Mouse (Mus musculus) naive thymus-derived CD4-positive, alpha-beta T cell, adult 2 months (primary cell): ENCODE data around the gene Ubiad1.
A peak's percentile ranks its signal among the peaks of the same experiment; 100 is the strongest.

ENCODE experiments used
- DNase-seq: peaks from one replicate; pipeline ENCODE4 v3.0.0-alpha.2; 2011; ENCODE audit warnings: low read depth

The Ubiad1 gene

DNA sequence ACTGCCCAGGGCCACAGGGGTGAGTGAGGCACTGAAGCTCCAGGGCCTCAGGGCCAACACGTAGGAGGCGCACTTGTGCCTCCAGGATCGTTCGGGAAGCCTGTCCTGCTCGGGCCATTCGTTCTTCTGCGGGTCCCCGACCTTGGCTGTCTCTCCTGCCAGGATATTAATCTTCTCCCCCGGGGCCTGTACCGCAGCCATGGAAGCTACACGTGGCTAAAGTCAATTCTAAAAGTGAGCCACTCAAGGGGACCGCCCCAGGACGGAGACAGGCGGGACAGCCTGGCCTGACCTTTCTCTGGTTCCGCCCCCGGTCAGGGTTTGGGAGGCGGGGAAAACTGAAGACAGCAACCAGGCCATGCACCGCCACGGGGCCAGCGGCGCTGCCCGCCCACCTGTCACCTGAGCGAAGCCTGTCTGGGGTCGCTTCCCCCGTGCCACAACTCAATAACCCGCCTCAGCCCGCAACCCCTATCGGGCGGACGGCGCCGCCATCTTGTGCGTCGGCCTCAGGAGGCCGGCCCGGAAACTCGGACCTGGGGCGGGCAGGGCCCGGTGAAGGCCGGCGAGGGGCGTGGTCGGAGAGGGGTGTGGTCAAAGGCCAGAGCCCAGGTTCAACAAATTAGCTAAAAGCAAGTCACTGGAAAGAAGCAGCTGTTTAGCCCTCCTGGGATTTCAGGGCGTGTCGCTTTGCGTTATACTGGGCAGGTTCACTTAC lies at the start of gene Ubiad1:
Gene Ubiad1 (minus strand): TSS at position 522 of the 718 bp plus-strand sequence.
- DNase-seq = peak; percentile 71

DNA sequence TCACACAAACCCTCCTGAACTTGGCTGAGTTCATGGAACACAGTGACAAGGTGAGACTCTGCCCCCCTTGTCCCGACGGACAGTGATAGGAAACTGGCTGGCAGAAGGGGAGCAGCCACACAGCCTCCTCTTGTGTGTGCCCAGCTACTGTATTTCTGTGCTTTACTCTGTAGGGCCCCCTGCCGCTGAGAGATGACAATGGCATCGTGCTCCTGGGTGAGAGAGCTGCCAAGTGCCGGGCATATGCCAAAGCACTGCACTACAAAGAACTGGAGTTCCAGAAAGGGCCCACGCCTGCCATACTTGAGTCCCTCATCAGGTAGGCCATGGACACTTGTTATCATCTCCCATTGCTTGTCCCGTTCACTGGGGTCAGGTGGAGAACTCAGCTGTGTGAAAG lies 46.9 kb upstream of the Ubiad1 start:
- DNase-seq = no peak

DNA sequence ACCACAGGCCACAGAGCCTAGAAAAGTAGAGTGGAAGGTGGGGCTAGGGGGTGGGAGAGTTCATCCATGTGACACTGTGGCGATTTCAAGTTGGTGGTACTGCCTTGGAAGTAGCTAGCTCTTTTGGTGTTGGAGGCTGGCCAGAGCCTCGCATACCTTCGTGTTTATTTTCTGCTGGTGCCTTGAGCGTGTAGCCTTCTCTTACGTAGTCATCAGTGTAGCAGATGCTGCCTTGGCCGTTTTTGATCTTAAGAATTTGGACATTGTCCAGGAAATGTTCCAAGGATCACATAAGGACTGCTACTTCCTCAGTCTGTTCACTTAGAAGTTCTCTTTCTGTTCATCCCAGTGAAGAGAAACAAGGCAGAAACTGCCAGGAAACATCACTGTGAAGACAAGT lies 45.9 kb upstream of the Ubiad1 start:
- no peak for DNase-seq

DNA sequence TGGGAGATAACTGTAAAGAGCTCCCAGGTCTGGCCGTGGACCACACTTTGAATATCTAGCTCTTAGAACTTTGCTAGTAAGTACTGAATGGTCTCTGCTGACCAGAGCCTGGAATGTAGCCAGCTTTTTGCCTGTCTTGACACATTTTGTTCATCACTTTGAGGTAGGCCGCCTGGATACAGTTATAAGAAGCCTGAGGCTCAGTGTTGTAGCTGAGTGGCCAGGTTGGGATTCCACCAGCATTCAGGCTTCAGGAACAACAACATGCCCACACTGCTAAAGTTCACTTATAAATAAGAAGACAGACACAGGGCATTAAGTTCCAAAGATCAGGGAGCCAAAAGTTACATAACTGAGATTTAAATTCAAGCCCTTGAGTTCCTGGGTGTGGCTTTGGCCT lies 43.3 kb upstream of the Ubiad1 start:
- DNase-seq = no peak

DNA sequence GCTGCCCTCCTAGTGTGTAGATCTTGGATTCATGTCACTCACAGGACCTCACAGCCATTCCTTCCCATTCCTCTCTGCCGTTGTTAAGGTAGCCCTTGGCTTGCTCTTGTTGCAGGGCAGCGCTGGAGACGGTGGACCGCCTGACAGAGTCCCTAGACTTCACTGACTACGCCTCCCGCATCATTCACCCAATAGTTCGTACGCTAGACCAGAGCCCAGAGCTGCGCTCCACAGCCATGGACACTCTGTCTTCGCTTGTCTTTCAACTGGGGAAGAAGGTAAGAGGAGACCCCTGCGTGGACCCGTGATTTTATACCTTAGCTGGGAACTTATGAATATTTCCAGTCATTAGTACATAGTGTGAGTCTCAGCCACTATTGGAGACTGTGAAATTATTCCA lies 39.9 kb upstream of the Ubiad1 start:
- no peak for DNase-seq

DNA sequence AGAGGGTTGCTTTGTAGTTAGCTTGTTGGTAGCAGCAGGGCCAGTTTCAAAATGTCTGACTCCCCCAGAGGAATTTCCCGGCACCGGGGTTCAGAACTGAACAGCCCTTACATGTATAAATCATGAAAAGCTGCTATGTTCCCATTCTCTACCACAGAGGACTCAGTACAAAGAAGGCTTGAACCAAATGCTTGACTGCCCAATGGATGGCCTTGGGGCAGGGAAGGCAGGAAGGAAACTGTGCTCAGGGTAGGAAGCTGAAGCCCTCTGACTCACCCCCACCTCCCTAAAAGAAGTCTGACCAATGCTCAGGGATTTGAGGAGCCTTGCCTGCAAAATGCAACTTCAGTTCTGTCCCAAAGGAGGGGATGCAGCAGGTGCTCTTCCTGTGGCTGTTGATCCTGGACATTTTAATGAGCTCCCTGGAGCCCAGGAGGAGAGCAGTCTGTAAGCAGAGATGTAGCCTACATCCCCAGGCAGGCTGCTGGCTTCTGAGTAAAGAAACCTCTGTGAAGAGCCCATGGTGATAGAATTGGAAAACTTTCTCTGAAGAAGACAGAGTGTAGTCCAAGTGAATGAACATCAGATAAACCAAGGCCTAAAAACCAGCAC lies 37.1 kb upstream of the Ubiad1 start:
- DNase-seq = no peak

DNA sequence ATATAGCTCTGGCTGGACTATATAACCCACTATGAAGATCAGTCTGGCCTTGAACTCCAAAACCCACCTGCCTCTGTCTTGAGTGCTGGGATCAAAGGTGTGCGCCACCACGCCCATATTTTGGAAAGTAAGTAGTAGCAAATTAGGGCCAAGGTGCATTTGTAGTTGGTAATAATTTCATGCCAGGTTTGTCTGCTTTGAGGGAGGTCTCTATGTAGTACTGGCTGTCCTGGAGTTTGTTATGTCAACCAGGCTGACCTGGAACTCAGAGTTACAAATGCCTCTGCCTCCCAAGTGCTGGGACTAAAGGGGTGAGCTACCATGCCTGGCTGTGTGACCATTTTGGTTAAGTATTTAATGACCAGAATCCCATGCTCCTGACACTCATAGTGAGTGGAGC lies 35.7 kb upstream of the Ubiad1 start:
- no peak for DNase-seq

DNA sequence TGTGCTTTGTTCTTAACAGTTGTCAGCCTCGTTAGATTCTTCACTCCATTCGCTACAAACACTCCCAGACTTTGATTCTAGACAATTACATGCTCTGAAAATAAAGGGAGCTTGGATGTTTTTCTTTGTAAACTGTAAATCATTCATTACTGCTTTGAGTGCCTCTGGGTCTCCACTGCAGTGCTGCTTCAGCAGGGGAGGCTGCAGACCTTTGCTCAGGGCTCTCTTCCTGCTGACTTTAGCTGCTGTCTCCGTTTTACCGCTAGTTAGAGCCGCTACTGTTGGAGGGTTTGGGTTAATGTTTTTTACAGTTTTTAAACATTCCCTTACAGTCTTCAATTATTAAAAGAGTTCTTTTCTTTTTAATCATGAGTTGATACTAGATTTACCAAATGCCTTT lies 28.9 kb upstream of the Ubiad1 start:
- DNase-seq = no peak

DNA sequence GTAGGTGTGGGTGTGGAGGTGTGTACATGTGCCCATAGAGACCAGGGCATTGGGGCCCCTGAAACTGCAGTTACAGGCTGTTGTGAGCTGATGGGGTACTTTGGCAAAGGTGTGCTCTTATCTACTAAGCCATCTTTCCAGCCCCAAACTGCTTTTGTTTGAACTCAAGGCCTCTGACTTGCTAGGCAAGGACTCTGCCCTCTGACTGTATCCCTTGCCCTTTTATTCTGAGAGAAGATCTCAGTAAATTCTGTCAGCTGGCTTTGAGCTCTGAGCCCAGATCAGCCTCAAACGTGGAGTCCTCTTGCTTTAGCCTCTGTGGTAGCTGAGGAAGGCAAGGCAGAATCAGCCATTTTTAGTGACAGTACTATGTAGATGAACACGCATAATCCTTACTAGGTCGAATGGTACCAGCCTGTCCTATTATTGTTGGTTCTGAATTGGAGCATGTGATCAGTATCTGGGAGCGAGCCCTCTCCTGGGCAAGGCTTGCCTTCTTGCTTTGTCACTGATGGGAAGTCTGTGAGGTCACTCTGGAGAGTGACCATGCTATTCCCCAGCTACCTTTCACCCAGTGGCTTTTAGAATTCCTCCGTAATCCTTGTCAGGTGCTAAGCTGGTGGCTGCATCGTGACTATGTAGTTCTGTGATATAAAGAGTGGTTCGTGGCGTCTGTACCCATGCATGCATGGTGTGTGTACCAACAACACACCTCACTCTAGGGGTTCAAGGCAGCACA lies 28.0 kb upstream of the Ubiad1 start:
- DNase-seq = no peak

DNA sequence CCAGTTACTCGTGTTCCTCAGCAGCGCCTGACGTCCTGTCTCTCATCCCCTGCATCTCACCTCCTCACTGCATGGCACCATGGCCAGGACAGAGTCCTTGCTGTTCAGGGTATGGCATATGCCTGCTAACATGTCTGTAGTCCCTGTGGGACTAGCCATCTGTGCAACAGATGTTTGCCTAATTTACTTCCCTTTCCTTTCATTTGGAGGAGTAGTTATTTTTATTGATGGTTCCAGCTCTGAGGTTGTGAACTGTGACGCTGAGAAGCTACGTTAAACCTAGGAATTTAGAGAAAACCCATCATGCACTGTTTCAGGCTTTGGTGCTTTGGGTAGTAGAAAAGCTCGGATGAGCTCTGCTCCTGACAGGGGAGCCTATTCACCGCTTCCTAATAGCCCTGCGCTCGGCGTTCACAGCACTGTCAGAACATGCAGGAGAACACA lies 26.8 kb upstream of the Ubiad1 start:
- DNase-seq = no peak

DNA sequence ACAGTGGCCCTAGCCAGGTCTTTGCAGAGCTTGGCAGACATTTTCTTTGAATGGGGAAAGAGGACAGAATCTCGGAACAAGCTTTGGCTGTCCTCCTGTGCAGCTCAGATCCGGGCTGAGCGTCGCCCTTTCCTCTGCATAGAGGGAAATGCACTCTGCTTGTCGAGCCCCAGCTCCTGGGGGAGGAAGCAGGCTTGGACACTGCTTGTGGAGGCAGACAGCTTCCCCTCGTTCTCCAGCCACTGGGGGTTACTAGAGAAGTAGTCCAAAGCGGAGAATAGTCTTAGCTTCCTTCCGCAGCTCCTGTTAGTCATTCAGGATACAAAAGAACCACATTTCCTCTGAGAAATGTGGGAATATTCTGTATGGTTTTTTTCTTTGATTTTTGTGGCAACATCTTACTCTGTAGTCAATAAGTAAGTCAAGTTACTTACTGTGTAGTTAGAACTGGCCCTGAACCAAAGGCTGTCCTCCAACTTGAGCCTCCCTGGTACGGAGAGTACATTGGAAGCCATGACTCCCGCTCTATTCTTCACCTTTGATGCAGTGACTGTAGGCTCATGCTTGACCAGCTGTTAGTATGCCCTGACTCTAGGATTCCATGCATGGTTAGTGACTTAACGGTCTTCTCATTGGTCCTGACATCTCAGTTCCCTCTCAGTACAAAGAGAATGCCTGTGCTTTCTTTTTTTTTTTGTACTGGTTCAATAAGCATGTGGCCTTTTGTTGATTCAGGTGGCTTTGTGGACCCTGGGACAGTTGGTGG lies 25.1 kb upstream of the Ubiad1 start:
- DNase-seq = no peak

DNA sequence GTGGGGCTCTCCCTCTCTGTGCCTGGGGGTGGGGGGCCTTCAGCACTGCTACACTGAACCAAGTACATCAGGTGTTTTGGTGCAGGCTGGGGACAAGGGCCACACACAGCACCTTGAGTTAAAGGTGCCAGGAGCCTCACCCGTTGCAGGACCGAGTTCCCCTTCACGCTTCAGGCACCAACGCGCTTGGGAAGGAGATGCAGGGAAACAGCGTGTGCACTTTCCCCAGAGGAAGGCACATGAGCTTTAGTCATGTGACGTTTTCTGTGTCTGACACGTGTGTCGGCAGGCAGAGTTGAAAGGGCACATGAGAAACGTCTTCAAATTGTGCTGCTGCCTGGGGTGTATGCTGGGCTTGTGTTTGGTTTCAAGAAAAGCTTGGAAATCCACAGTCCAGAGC lies 23.8 kb upstream of the Ubiad1 start:
- DNase-seq = no peak

DNA sequence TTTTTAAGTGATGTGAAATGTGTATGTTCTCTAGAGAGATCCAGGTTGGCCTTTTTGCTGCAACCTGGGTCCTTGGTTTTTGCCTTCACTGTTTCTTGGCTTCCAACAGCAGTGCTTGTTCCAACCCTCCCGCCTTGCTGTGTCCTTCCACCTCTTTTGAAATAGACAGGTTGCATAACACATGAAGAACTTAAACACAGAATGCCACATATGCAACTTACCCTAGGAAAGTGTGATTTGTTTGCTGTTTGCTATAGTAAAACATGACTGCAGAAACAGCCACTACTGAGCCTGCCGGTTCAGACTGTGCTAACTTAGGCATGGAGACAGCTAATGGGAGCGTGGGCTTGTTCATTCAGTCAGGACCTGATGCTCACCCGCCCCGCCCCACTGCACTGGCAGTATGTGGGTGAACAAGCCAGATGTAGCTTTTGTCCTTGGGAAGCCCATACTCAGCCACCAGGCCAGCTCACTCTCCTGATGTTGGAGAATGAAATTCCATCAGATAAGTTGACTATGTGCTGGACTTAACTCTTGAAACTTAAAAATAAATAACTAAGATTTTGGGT lies 22.0 kb upstream of the Ubiad1 start:
- no peak for DNase-seq

DNA sequence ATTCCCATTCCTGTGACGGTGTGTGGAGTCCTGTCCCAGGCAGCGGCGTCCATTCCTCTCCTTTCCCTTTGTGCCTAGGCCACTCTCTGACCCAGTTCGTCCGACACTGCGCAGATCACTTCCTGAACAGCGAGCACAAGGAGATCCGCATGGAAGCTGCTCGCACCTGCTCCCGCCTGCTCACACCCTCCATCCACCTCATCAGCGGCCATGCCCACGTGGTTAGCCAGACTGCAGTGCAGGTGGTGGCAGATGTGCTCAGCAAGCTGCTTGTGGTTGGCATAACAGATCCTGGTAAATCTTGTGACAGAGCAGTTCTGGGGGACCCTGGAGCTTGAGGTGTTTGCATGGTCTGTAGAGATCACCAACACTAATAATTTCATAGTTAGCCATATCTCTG lies 20.3 kb upstream of the Ubiad1 start:
- no peak for DNase-seq

DNA sequence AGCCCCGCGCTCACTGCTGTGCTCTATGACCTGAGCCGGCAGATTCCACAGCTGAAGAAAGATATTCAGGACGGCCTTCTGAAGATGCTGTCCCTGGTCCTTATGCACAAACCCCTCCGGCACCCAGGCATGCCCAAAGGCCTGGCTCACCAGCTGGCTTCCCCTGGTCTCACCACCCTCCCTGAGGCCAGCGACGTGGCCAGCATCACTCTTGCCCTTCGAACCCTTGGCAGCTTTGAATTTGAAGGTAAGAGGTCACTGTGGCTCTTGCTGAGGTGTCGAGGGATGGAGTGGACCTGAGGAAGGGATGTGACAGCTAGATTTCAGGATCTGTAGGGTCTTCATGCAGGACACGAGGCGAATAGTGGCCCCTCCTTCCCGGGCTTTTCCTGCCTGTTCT lies 19.7 kb upstream of the Ubiad1 start:
- no peak for DNase-seq

DNA sequence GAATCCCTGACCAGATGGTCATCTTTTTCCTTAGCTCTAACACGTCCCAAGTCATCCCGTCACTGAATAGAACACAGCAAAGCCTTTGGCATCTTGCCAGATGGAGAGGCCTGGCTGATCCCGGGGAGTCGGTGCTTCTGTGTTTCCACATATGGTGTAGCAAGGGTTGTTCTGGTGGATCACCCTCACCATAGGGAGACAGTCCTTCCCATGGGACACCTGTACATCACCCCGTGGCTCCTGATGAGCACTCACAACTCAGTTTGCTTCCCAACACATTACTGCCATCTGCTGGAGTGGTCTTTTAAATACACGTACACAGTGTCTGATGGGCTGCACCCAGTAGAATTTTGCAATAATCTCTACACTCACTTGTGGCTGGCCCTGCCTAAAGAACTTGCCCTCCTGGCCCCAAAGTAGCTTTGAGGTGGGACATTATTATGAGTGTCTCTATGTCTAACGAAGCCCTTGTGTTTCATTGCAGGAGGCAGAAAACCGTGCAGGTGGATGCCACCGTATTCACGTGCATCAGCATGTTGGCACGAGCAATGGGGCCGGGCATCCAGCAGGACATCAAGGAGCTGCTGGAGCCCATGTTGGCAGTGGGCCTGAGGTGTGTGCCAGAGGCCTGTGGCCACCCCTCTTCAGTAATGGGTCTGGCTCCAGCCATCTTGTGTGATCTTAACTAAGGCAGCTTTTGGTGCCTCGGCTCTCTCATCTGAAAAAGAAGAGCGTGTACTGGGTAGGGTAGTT lies 18.8 kb upstream of the Ubiad1 start:
- no peak for DNase-seq

DNA sequence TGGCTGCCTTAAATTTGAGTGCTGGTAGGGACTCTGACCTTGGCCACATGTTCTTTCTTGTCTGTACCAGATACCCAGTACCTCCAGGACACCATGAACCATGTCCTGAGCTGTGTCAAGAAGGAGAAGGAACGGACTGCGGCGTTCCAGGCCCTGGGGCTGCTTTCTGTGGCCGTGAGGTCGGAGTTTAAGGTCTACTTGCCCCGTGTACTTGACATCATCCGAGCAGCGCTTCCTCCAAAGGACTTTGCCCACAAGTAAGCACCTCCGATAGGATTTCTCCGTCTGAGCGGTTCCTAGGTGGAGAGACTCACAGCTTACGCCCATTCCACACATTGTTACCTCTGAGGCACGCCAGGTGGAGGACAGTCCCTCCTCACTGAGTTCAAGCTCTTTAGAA lies 18.1 kb upstream of the Ubiad1 start:
- no peak for DNase-seq

DNA sequence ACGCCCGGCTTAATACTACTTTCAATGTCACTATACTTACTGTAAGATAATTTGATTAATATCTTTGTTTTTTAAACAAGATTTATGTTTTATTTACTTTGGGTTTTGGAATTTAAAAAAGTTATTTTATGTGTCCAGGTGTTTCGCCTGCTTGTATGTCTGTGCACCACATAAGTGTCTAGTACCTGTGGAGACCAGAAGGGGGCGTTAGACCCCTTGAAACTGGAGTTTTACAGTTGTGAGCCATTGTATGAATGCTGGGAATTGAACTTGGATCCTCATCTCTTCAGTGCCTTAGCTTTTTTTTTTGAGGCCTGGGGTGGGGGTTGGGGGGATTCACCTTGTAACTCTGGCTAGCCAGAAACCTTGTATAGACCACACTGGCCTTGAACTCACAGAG lies 17.2 kb upstream of the Ubiad1 start:
- no peak for DNase-seq

DNA sequence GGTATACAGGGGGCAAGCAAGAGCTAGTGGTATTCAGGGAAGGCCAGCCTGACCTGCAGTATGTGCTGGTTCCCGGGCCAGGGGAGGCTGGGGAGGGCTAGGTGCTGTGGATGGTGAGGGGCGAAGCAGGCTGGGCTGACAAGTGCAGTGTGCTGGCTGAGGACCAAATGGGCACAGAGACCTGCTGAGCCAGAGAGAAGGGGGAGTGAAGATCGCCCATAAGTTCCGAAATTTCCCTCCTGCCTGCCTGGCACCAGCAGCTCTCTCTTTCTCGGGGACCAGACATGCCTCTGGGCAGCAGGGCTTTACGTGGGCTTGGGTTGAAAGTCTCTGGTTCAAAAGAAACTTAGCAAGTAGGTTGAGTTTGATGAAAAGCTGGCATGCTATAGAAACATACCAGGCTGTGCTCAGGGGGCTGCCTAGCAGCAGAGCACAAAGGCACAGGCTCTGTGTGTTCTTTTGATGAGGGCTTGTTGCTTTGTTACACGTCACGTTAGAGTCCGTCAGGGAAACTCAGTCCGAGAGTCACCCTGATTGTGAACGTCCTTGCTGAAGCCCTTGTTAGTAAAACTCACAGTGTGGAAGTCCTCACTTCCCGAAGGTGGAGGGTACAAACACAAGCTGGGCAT lies 16.2 kb upstream of the Ubiad1 start:
- no peak for DNase-seq

DNA sequence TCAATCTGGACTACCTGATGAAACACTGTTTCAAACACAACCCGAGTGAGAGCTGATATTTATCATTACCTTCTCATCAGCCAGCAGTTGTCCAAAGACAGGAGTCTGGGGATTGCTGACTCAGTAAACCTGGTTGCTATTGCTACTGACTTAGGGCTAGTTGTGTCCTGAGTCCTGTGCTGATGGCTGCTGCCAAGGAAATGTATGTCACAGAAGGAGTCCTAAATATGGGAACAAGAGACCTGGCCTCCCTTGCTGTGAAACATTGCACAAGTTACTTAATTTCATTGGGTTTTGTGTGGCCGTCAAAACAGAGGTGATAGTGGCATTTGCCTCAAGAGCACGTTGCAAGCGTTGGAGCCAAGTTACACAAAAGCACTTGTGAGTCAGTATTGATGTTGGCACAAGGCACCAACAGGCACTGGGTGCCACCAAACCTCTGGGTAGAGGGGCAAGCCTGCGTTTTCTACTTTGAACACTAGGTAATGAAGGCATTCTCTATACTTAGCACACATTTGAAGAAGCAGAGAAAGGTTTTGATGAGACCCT lies 11.0 kb upstream of the Ubiad1 start:
- DNase-seq = no peak

DNA sequence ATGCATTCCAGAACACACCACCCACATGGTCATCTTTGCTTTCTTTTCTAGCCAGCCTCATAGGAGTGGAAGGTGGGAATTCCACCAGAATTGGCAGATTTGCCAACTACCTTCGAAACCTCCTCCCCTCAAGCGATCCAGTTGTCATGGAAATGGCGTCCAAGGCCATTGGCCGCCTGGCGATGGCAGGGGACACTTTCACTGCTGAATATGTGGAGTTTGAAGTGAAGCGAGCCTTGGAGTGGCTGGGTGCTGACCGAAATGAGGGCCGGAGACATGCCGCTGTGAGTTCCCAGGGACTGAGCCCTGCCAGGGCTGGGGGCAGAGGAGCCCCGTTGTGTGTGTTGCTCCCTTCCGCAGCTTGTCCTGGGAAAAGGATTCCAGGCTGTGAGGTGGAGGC lies 9.1 kb upstream of the Ubiad1 start:
- DNase-seq = no peak
